Mouse (Mus musculus) bone marrow macrophage, adult 2 months (primary cell): ENCODE data around the gene Filip1.
"Not testable (repeated sequence)": the region's sequence is repeated elsewhere in the genome, so short reads cannot be mapped to it uniquely, and the experiment has no call there.

ENCODE experiments used
- CTCF ChIP-seq: IDR thresholded peaks from 2 replicates; pipeline ENCODE4 v1.5.1; 2012; ENCODE audit warnings: low read depth, mild to moderate bottlenecking, low read length, moderate library complexity
- POLR2A ChIP-seq: IDR thresholded peaks from 2 replicates; pipeline ENCODE4 v1.6.1; 2012; ENCODE audit warnings: mild to moderate bottlenecking, low read depth, low read length, borderline replicate concordance

- not testable (repeated sequence) for TF ChIP-seq CTCF, POLR2A
Observed at GRCm38 (mm10) chr9:80044301-80044700, 31.6 kb upstream of the Filip1 start.
